Mouse (Mus musculus) urinary bladder, postnatal 4 days (tissue): ENCODE data around the gene Necab3.

ENCODE experiments used
- DNase-seq, 2 experiments: peaks; one replicate each; pipeline ENCODE4 v3.0.0; 2021 to 2022; ENCODE audit warnings: low spot score in 2 of 2

The Necab3 gene

GRCm38 (mm10) chr2:154572996-154573395, 14.3 kb upstream of the Necab3 start:
- DNase-seq, result no peak

DNA sequence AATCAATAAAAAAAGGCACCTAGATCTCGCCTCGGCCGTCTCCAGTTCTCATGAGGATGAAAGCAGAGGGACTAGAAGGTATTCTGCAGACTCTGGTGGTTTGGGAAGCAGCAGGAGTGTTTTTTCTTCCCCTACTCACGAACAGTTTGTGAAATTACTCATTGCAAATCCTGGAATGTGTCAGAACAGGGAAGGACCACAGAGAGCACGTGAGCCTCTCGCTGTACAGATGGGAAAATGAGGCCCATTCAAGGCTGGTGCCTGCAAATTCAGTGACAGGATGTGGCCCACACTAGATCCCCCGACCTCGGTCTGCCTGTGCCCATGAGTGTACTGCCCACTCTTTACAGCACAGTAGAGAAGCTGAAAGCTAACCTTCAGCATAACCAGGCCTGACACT, 13.3 kb upstream of the Necab3 start:
- no peak for DNase-seq

DNA sequence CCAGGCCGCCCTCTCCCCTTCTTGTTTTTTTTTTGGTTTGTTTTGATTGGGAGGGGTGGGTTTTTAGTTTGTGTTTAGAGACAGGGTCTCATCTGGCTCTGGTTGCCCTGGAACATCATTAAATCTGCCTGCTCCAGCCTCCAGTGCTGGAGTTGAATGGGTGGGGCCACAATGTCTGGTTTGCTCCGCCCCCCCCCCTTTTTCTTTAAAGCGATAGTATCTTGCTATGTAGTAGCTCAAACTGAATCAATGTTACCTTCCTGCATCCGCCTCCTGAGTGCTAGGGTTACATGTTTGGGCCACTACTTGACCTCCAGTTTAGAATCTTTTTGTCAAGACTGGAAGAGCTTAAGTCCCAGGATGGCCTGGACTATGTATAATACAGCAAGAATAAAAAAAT, 12.6 kb upstream of the Necab3 start:
- no peak for DNase-seq

DNA sequence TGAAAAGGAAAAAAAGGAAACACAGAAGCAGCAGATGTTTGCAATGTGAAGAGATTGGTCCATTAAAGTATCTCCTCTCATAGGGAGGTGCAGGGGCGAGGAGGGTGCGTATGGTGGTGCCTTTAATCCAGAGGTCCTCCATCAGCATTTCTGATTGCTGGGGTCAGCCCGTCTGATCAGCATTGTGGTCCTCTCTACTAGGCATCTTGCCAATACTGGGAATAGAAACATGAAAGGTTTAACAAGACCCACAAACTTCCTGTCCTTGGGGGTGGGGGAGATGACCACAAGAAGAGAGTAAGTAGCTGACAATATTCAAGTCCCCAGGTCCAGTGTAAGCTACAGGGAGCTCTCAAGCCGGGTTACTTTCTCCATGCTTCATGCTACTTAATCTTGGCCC, 12.0 kb upstream of the Necab3 start:
- no peak for DNase-seq

DNA sequence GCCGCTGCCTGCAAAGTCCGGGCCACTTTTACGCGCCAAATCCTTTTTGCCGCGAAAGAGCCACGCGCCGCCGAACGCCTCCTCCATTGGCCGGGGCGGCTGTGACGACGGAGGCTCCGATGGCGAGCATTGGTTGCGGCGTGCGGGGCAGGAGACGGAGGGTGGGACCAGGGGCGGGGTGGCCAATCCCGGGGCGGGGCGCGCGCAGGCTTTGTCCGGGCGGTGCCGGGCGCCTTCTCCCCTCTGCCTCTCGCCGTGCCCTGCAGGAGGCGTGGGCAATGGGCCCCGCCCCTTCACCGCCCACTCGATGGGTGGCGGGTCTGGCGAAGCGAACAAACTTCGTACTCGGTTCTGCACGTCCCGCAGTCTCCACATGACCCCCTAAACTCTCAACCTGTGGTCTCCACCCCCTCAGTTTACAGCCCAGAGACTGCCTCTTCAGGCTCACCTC, 11.2 kb upstream of the Necab3 start, which contains the start of gene E2f1:
Gene E2f1, minus strand, starts transcription at position 57 of the 451 bp plus-strand sequence.
- DNase-seq, result peak; percentile 94 to 96

DNA sequence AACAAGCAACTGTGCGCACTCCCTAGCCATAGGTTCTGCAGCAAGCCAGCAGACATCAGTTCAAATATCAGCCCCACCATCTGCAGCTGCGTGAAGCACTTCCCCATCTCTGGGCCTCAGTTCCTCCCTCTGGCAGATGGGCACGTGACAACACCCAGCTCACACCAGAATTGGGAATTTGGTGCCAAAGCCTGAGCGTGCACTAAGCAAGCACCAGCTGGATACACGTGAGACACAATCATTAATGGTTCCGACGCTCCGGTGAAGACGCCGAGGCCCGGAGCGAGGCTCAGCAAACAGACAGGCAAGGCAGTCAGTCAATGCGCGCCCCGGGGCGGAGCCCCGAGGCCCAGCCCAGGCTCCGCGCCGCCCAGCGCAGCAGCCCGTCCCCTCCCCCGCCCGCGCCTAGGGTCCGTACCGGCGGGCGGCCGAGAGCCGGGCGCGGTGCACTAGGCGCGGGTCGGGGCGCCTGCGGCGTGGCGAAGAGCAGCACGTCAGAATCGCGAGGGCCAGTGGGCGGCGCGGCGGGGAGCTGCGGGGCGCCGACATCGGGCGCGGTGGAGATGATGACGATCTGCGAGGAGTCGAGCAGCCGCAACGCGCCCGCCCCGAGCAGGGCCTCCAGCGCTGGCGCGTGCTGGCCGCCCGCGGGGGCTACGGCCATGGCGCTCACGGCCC, 10.5 kb upstream of the Necab3 start:
- DNase-seq, result peak; percentile 67 to 71

- DNase-seq, result peak; percentile 50 to 74
Observed at GRCm38 (mm10) chr2:154568329-154569070, 9.8 kb upstream of the Necab3 start.

- DNase-seq, result no peak
Observed at GRCm38 (mm10) chr2:154567766-154568165, 9.1 kb upstream of the Necab3 start.

DNA sequence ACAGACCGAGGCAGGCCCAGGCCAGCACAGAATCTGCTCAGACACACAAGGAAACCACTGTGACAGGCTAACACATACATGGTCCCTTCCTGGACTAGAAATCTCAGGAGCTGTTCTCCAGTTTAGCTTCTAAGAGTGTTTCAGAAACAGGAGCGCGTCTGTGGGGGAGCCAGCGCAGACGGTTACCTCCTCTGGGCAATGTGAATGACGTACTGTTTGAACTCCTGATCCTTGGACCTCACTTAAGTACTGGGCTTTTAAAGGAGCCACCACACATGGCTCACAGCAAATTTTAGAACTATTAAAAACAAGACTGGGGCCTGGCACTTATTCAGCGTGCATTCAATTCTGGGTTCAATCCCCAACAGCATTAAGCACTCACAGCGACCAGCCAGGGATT, 8.0 kb upstream of the Necab3 start:
- no peak for DNase-seq

- no peak for DNase-seq
Observed at GRCm38 (mm10) chr2:154565562-154565961, 6.9 kb upstream of the Necab3 start.

DNA sequence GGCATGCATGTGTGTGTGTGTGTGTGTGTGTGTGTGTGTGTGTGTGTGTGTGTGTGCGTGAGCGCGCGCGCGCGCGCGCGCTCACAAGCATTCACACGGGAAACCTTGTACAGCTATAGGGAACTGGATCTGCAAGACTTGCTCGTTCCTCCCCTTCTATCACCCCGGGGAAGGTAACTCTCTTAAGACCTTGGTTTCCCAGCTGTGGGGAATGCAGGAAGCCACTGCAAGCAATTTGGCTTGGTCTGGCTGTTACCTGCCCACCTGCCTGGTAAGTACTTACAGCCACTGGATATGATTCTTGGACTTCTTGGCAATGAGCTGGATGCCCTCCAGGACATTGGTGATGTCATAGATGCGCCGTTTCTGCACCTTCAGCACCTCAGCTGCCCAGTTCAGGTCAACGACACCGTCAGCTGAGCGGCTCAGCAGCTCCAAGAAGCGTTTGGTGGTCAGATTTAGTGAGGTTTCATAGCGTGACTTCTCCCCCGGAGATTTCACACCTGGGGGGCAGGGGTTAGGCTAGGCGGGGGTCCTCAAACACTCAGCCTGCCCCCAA, 5.0 kb upstream of the Necab3 start:
- DNase-seq, result no peak

DNA sequence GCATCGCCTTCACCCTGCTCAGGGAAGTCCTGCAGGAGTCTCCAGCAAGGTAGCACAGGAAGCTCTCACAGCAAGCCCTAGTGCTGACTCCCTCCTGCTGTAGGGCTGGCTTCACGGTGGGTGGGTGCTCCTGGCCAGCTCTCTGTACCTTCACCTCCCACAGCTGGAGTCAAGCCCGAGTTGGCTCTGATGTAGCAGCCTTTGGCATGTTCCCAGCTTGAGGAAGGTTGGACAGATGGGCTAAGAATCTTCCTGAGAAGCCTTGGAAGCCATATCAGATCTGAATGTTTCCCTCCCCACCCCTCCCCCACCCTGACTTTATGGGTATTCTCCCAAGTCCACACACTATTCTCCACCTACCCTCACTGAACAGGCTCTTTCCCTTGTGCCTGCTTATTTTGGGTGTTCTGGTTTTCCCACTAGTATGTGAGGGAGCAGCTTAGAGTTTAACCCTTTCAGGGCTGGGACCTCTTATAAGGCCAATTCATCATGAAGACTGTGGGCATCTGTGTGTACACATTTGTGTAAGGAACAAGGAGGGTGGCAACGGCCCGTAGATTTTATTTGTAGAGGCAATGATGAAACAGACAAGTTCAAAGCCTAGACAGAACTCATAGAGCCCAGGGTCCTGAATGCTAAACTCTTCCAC, 1.4 kb downstream of the Necab3 start:
- peak in 1 of 2 experiments; percentile 60 for DNase-seq

DNA sequence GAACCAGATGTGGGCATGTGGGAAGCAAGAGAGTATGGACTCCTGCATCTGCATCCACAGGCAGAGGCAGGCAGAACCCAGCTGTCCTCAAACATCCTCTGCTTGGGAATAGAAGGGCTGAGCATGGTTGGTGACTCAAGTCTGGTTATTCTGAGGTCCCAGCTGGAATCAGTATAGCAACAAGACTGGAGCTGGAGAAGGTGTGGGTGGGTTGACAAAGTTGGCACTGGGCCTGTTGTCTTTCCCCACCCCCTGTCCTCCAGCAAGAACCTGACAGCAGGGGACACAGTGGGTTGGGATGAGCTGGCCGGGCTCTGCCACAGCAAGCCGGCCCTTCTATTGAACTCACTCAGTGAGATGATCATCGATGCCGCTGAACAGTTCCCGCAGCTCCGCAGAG, 3.5 kb downstream of the Necab3 start:
- DNase-seq, result no peak

DNA sequence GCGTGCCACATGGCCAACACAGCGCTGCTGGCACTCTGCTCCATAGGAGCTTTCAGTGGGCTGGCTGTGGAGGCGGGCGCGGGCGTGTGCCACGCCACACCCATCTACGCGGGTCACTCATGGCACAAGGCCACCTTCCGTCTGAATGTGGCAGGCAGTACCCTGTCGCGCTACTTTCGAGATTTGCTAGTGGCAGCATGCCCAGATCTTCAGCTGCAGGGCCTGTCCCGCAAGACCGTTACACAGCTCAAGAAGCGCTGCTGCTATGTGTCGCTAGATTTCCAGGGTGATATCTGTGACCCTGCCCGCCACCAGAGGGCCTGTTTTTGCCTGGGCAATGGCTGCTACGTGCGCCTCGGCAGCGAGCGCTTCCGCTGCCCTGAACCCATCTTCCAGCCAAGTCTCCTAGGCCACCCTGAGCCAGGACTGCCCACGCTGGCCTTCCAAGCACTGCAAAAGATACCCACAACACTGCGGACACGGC, 6.2 kb downstream of the Necab3 start:
- peak; percentile 57 to 67 for DNase-seq

GRCm38 (mm10) chr2:154551927-154552326, 6.8 kb downstream of the Necab3 start:
- no peak for DNase-seq

- DNase-seq, result no peak
Observed at GRCm38 (mm10) chr2:154551476-154551875, 7.2 kb downstream of the Necab3 start, which contains the start of gene Actl10. TSS of gene Actl10 (plus strand) at chr2:154551776.

GRCm38 (mm10) chr2:154550937-154551336, 7.8 kb downstream of the Necab3 start:
- no peak for DNase-seq

DNA sequence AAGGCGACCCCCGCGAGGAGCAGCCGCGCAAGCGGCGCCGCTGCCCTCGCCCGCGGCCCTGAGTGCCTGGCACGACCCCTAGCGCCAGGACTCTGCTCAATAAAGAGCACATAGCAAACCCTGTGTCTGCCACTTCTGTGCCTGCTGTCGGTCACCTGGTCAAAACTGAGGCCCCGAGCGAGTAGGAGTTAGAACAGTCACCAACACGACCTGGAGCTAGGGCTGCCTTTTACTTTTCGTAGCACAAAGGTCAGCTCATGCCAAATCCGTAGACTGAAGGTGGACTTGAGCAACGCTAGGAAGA, 8.9 kb downstream of the Necab3 start:
- no peak for DNase-seq

DNA sequence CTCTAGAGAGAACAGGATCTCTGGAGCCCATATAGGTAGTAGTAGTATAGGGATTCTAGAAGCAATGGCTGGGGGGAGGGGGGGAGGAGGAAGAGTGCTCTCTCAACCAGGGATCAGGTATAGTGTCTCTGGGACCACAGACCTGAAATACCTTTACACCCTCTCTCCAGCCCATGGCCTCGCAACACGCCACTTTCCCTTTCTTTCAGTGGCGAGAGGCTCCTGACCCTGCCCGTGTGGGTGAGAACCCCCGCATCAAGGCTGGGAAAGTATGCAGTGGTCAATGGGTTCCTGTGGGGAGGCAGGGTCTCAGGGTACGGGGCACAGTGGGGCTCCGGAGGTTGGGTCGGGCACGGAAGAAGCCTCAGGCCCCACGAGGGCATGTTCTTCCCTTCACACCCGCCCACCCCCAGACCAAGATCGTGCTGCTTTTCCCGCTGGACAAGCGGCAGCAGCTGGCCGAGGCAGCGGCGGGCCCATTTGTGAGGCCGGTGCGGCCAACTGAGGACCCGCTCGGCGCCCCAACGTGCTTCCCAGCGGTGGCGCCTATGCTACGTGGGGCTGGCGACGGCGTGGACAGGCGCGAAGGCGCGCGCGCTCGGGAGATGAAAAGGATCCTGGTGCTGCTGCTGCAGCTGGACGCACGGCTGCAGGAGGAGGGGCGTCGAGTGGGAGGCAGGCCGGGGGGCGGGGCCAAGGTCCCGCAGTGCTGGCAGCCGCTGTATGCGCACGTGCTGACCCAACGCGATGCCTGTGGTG, 9.4 kb downstream of the Necab3 start:
- DNase-seq, result peak; percentile 71 to 72

GRCm38 (mm10) chr2:154548688-154549087, 10.0 kb downstream of the Necab3 start:
- DNase-seq, result no peak

DNA sequence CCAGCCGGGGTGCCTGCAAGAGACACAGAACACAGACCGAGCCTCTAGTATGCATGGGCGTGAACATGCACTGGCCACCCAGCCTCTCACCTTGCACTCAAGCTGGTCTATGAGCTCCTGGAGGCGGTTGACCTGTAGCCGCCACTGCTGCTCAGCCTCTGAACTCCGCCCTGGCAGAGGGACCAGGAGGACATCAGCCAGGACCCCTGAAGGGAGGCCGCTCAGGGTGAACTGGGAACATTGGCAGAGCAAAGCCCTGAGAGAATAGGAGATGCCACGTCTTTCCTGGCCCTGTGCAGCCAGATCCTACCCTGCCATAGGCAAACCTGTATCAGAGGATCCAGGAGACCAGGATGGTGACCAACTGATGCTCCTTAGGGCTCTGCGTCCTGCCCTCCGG, 12.0 kb downstream of the Necab3 start, which contains the start of gene 1700003F12Rik:
Gene 1700003F12Rik, plus strand, starts transcription at position 375 of the 400 bp plus-strand sequence.
- no peak for DNase-seq
